Mouse (Mus musculus) effector memory CD4-positive, alpha-beta T cell, adult 7 months (primary cell): ENCODE measurements around the gene Olfr314. TPM values are rescaled to one million over a fixed set of nuclear protein-coding genes. Genes with fewer than 3 reads are reported as not detected.

Experiments
- polyA plus RNA-seq: library from polyadenylated mRNA; unstranded; fragments of 100-300 nt; shearing (Covaris generic); gene quantifications from one replicate; pipeline ENCODE4 v1.2.1, GENCODE M21; 2017

The Olfr314 gene
- 0.28 TPM for polyA plus RNA-seq

GRCm38 (mm10) chr11:58782480-58783089 is at the start of gene Olfr314:
Gene Olfr314 (plus strand): TSS chr11:58782952.

GRCm38 (mm10) chr11:58738792-58739262 is 43.9 kb upstream of the Olfr314 start, which contains the start of gene Olfr317:
Gene Olfr317 (minus strand): TSS chr11:58739212.

GRCm38 (mm10) chr11:58752434-58752833 is 30.3 kb upstream of the Olfr314 start, which contains the start of gene Olfr316:
Gene Olfr316 (plus strand): TSS chr11:58752734.

GRCm38 (mm10) chr11:58772888-58773287 is 9.9 kb upstream of the Olfr314 start, which contains the start of gene Olfr315:
Gene Olfr315 (plus strand): TSS chr11:58773188.

GRCm38 (mm10) chr11:58801558-58802228 is 18.9 kb downstream of the Olfr314 start, which contains the start of gene Fam183b:
Gene Fam183b (minus strand): TSS chr11:58801960.

GRCm38 (mm10) chr11:58814700-58815099 is 31.9 kb downstream of the Olfr314 start, which contains the start of gene Olfr313:
Gene Olfr313 (plus strand): TSS chr11:58815000.

GRCm38 (mm10) chr11:58828937-58829336 is 46.2 kb downstream of the Olfr314 start, which contains the start of gene Olfr312:
Gene Olfr312 (plus strand): TSS chr11:58829237.

Other genes starting within 250 kb of the Olfr314 start
- 0.99 TPM for gene Olfr330, start 248.1 kb upstream of the Olfr314 start, polyA plus RNA-seq
- not detected for gene Olfr329-ps, start 236.5 kb upstream of the Olfr314 start, polyA plus RNA-seq
- gene Olfr328, start 227.3 kb upstream of the Olfr314 start, polyA plus RNA-seq = 0.18 TPM
- gene Olfr224, start 212.4 kb upstream of the Olfr314 start, polyA plus RNA-seq = 0.37 TPM
- gene Olfr325, start 205.2 kb upstream of the Olfr314 start, polyA plus RNA-seq = not detected
- not detected for gene Olfr324, start 187.8 kb upstream of the Olfr314 start, polyA plus RNA-seq
- gene 2210407C18Rik, start 166.9 kb upstream of the Olfr314 start, polyA plus RNA-seq = not detected
- gene Olfr323, start 152.5 kb upstream of the Olfr314 start, polyA plus RNA-seq = not detected
- not detected for gene Trim58, start 142.5 kb upstream of the Olfr314 start, polyA plus RNA-seq
- not detected for gene Olfr322, start 124.2 kb upstream of the Olfr314 start, polyA plus RNA-seq
- gene Olfr320, start 101.9 kb upstream of the Olfr314 start, polyA plus RNA-seq = not detected
- gene Olfr319, start 83.8 kb upstream of the Olfr314 start, polyA plus RNA-seq = not detected
- 0.18 TPM for gene Olfr318, start 58.9 kb upstream of the Olfr314 start, polyA plus RNA-seq
- not detected for gene Olfr317, start 43.7 kb upstream of the Olfr314 start, polyA plus RNA-seq
- gene Olfr316, start 30.2 kb upstream of the Olfr314 start, polyA plus RNA-seq = 0.16 TPM
- not detected for gene Olfr315, start 9.8 kb upstream of the Olfr314 start, polyA plus RNA-seq
- gene Fam183b, start 19.0 kb downstream of the Olfr314 start, polyA plus RNA-seq = not detected
- not detected for gene Olfr313, start 32.0 kb downstream of the Olfr314 start, polyA plus RNA-seq
- gene Olfr312, start 46.3 kb downstream of the Olfr314 start, polyA plus RNA-seq = 0.13 TPM
- gene Olfr311, start 56.3 kb downstream of the Olfr314 start, polyA plus RNA-seq = 0.23 TPM
- gene Gm12258, start 64.2 kb downstream of the Olfr314 start, polyA plus RNA-seq = 2.9 TPM
- 1.9 TPM for gene 2810021J22Rik, start 84.3 kb downstream of the Olfr314 start, polyA plus RNA-seq
- 1.5 TPM for gene Zfp39, start 121.3 kb downstream of the Olfr314 start, polyA plus RNA-seq
- gene Btnl10, start 135.0 kb downstream of the Olfr314 start, polyA plus RNA-seq = 0.44 TPM
- gene Rnf187, start 156.0 kb downstream of the Olfr314 start, polyA plus RNA-seq = 201 TPM
- gene Hist3h2ba, start 166.0 kb downstream of the Olfr314 start, polyA plus RNA-seq = 11.9 TPM
- gene Hist3h2a, start 171.7 kb downstream of the Olfr314 start, polyA plus RNA-seq = 23.4 TPM
- 0.48 TPM for gene Trim17, start 171.7 kb downstream of the Olfr314 start, polyA plus RNA-seq
- 38.8 TPM for gene Trim11, start 195.1 kb downstream of the Olfr314 start, polyA plus RNA-seq